Mouse (Mus musculus): Measurements from ENCODE around the gene Mfn2. TPM values are rescaled to one million over a fixed set of nuclear protein-coding genes. Genes with fewer than 3 reads are reported as not detected.
"Not testable (repeated sequence)": the region's sequence is repeated elsewhere in the genome, so short reads cannot be mapped to it uniquely, and the experiment has no call there.

Gene Mfn2
- total RNA-seq, 2 experiments from 2014 or later: 150 to 219 TPM

- no peak for DNase-seq
Measured at GRCm38 (mm10) chr4:147867563-147868449, 36.7 kb downstream of the Mfn2 start.

- not testable (repeated sequence) for DNase-seq
Measured at GRCm38 (mm10) chr4:147866793-147867192, 37.7 kb downstream of the Mfn2 start.

DNA sequence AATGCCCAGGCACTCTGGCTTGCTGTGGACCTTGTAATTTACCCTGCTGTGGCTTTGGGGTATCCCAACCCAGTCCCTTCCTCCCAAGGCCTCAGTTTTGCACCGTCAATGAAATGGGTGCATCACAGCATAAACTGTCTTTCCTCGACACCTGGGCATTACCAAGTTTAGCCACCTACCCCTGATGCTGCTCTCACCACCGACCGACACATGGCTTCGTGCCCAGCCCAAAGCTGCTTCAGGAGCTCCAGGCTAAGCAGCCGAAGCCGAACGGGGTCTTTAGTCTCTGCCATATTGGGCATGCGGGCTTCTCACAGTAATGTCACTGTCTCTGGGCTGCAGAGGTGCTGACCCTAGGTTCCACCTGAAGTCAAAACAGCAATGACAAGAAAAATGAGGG lies 38.4 kb downstream of the Mfn2 start:
- DNase-seq: no peak

DNA sequence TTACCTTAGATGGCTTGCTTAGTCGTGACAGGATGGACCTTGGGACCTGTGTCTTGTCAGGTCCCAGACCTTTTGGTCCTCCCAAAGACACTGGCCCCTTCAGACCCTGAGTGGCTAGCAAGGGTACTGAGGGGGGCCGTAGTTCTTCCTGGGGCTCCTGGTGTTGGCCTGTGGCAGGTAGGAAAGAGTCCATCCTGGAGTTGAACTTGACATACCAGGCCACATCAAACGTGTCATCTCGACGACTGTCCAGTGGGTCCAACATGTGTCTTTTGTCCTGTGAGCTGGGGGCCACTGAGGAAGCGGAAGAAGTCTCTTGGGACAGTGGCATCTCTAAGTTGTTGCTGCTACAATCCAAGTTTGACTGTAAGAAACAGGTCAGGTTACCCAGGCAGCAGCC lies 38.9 kb downstream of the Mfn2 start:
- no peak for DNase-seq

- no peak for DNase-seq
Measured at GRCm38 (mm10) chr4:147862051-147862450, 42.5 kb downstream of the Mfn2 start.

DNA sequence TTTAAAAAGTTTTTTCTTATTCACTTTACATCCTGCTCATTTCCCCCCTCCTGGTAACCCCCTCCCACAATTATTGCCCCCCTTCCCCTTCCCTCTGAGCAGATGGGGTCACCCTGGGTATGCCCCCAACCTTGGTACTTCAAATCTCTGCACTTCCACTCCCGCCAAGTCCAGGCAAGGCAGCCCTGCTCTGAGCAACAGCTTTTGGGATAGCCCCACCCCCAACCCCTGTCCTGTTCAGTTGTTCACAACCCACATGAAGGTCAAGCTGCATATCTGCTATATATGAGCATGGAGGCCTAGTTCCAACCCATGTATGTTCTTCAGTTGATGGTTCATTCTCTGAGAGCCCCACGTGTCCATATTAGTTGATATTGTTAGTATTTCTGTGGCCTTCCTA lies 53.7 kb downstream of the Mfn2 start:
- no peak for DNase-seq

DNA sequence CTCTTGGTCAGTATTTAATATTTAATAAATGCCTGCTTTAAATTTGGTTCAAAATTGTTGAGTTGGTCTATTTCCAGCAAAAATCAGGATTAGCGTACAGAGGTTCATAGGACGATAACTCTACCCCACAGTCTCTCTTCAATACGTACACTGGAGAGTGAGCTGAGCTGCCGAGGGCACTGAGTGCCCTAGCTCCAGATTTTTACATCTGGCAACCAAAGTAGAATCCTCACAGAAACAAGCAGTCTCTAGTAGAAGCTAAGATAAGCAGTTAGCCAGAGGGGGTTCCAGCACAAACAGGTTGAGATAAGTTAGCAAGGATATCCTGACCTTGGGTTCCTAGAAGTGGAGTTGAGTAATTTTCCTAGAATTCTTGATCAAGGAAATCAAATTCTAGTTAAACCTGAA lies 55.9 kb downstream of the Mfn2 start:
- DNase-seq: no peak

DNA sequence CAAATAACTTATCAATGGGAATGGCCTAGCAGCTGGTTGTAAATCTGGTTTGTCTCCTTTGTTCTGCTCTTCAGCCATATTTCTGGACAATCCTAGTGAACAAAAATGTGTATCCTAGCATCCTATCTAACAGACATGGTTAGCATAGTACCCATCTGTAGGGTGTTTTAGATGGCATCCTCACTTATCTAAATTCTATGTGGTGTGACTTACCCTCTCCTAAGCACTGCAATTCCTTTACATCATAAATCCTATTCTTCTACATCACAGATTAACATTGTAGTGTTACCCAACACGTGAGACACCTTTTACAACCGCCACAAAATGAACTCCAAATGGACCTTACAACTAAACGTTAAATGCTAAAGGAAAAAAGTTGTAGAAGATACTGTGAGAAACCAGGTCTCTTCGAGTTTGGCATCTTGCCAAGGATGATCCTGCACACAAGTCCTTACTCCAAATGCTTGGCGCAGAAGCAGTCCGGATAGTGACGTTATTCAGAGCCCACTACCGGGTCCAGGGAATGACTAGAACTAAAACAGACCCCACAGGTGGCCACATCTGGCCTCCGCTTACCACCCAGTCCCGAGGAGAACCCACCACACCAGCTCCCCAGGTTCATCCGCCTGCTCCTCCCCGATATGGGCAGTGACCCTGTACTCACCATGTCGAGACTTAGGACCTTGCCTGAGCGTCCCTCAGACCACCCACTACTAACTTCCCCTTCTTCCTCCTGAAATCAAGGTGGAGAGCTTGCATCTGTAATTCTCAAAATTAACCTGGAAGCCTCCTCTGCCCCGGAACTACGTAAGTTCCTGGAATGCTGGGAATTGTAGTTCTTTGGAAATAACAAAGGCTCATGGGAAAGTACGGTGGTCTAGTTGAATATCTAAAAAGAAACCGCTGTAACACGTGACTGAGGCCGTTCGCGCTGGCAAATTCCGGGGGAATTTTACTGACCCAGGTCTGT lies 56.6 kb downstream of the Mfn2 start, which contains the start of gene Zfp933:
Gene Zfp933 (minus strand): TSS at position 753 of the 970 bp plus-strand sequence.
- DNase-seq: peak; percentile 47 to 74

DNA sequence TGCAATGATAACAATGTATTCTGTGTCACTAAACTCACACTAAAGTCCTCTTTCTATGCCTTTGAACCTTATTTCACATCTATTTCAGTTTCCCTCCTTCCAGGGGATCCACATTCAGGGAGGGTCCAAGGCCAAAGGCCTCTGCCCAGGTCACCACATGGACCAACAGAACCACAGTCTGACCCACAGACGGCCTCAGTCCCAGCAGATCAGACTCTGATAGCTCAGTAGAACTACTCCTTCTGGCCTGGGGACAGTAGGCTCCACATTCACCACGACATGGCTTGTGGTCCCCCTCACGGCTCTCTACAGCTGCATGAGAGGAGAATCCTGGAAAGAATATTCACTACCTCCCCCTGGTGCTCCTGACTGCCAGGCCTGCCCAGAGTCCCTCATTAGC lies 61.6 kb downstream of the Mfn2 start:
- DNase-seq: no peak

DNA sequence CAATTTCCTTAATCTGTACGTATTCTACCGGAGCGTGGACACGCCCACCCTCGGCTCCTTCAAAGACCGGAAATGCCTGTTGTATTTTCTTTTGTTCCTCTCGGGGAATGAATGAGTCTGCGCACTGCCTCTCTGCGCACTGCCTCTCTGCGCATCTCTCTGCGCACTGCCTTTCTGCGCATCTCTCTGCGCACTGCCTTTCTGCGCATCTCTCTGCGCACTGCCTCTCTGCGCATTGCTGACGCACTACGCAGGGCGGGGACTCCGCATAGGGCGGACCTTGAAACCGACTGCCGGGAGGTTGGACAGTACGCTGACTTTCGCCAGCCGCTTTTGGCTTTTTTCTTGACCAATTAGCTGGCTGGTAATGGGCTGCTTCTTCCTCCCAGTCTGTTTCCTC lies 65.2 kb downstream of the Mfn2 start:
- DNase-seq: not testable (repeated sequence)

GRCm38 (mm10) chr4:147824389-147824788 lies 80.1 kb downstream of the Mfn2 start:
- DNase-seq: no peak

Other genes with a start within 250 kb of the Mfn2 start
- gene Zfp534, start 202.2 kb downstream of the Mfn2 start, total RNA-seq (2021): under 1 TPM; 0.16 to 0.36 TPM
- gene Zfp984, start 94.9 kb downstream of the Mfn2 start, total RNA-seq (2021): 1 to 10 TPM; 3.8 to 6.4 TPM
- gene Zfp933, start 56.3 kb downstream of the Mfn2 start, total RNA-seq (2021): 10 to 100 TPM; 28.6 to 38.7 TPM
- 10 to 100 TPM; 16.0 to 20.6 TPM for gene Miip, start 35.9 kb downstream of the Mfn2 start, total RNA-seq (2021)
- 10 to 100 TPM in 1 of 2 experiments, 1 to 10 TPM in 1; 9.8 to 10.2 TPM for gene Fv1, start 35.7 kb downstream of the Mfn2 start, total RNA-seq (2021)
- gene Plod1, start 32.1 kb upstream of the Mfn2 start, total RNA-seq (2021): 10 to 100 TPM; 35.1 to 47.1 TPM
- 10 to 100 TPM; 48.1 to 51.0 TPM for gene 2510039O18Rik, start 36.2 kb upstream of the Mfn2 start, total RNA-seq (2021)
- 1 to 10 TPM in 1 of 2 experiments, not detected in 1; 2.9 TPM for gene Nppb, start 81.1 kb upstream of the Mfn2 start, total RNA-seq (2021)
- not detected for gene Nppa, start 96.0 kb upstream of the Mfn2 start, total RNA-seq (2021)
- gene Clcn6, start 134.1 kb upstream of the Mfn2 start, total RNA-seq (2021): 10 to 100 TPM; 10.0 to 12.6 TPM
- gene Mthfr, start 134.4 kb upstream of the Mfn2 start, total RNA-seq (2021): 10 to 100 TPM; 29.0 to 54.7 TPM
- 10 to 100 TPM; 76.6 to 96.6 TPM for gene Agtrap, start 183.3 kb upstream of the Mfn2 start, total RNA-seq (2021)
- gene Mad2l2, start 225.7 kb upstream of the Mfn2 start, total RNA-seq (2021): 10 to 100 TPM; 23.1 to 27.1 TPM
- under 1 TPM; 0.10 to 0.20 TPM for gene Draxin, start 226.0 kb upstream of the Mfn2 start, total RNA-seq (2021)
- gene Fbxo6, start 247.4 kb upstream of the Mfn2 start, total RNA-seq (2021): 10 to 100 TPM; 48.5 to 58.3 TPM